9 mouse cellular contexts compared by ENCODE assay signal in genomic region chr8:12396501-12397345, GRCm38 (mm10). TPM values are rescaled to one million over a fixed set of nuclear protein-coding genes. Genes with fewer than 3 reads are reported as not detected.
DNase-seq lines count a peak whose midpoint lies in the region; ATAC-seq and TF ChIP-seq lines count a peak whose summit lies in the region.
"Had no signal": no experiment of that assay in that cellular context is flagged by ENCODE, and none has a peak within 500 bp of the region (broad histone marks: within the 10 kb centered on the region; RNA-seq: fewer than 3 reads in every experiment).

No protein-coding gene starts in this region.

- peaks cover 5% of the 10 kb centered on the region for H3K4me1 ChIP-seq in heart, embryonic 16.5 days (ENCODE audit: control insufficient read depth, insufficient read depth, low read length)
- H3K4me1 ChIP-seq in brown adipose tissue, adult 24 weeks (ENCODE audit: control insufficient read depth, insufficient read depth, insufficient read length, low read length) = no peaks in the 10 kb centered on the region
- H3K4me1 ChIP-seq in hindbrain, embryonic 12.5 days = peaks cover 49% of the 10 kb centered on the region
- H3K4me1 ChIP-seq in midbrain, embryonic 14.5 days (ENCODE audit: control insufficient read depth, insufficient read depth, low read length) = peaks cover 21% of the 10 kb centered on the region; the same call in 1 of the 2 replicates
- no peaks in the 10 kb centered on the region for H3K4me1 ChIP-seq in cerebellum, adult 2 months (ENCODE audit: control insufficient read depth, insufficient read depth, low read length)
- H3K4me1 ChIP-seq: liver, embryonic 15.5 days had no signal

- H3K9ac ChIP-seq in heart, embryonic 16.5 days (ENCODE audit: low read length) = no peak overlapping the region
- H3K9ac ChIP-seq in hindbrain, embryonic 12.5 days = peak overlapping the region; percentile 82
- H3K9ac ChIP-seq in midbrain, embryonic 14.5 days (replicated peaks; ENCODE audit: low read length) = peak overlapping the region; percentile 72
- H3K9ac ChIP-seq: liver, embryonic 15.5 days had no signal

- peak overlapping the region; percentile 27 for H3K4me3 ChIP-seq in heart, embryonic 16.5 days (ENCODE audit: low read length)
- 0 out of 2 replicates have a peak overlapping the region, but pooled peaks have one; percentile 3 for H3K4me3 ChIP-seq in brown adipose tissue, adult 24 weeks (ENCODE audit: insufficient read depth, low read depth, low read length)
- peak overlapping the region; percentile 61 for H3K4me3 ChIP-seq in hindbrain, embryonic 12.5 days
- peak overlapping the region; percentile 55 for H3K4me3 ChIP-seq in midbrain, embryonic 14.5 days (replicated peaks; ENCODE audit: low read depth, low read length)
- no peak overlapping the region for H3K4me3 ChIP-seq in cerebellum, adult 2 months (replicated peaks; ENCODE audit: insufficient read depth, low read depth, low read length)
- H3K4me3 ChIP-seq: liver, embryonic 15.5 days had no signal

- H3K27ac ChIP-seq in heart, embryonic 16.5 days (ENCODE audit: low read length) = no peak overlapping the region
- no peak overlapping the region for H3K27ac ChIP-seq in brown adipose tissue, adult 24 weeks (replicated peaks; ENCODE audit: low read depth, low read length)
- H3K27ac ChIP-seq in hindbrain, embryonic 12.5 days = peak overlapping the region; percentile 91
- peak overlapping the region; percentile 86 for H3K27ac ChIP-seq in midbrain, embryonic 14.5 days (replicated peaks; ENCODE audit: low read depth, low read length)
- no peak overlapping the region for H3K27ac ChIP-seq in cerebellum, adult 2 months (ENCODE audit: insufficient read depth, low read length)
- H3K27ac ChIP-seq: liver, embryonic 15.5 days had no signal

- no peaks in the 10 kb centered on the region for H3K36me3 ChIP-seq in heart, embryonic 16.5 days (ENCODE audit: control insufficient read depth, insufficient read depth)
- H3K36me3 ChIP-seq in hindbrain, embryonic 12.5 days = no peaks in the 10 kb centered on the region
- no peaks in the 10 kb centered on the region for H3K36me3 ChIP-seq in midbrain, embryonic 14.5 days (ENCODE audit: control insufficient read depth, insufficient read depth, low read length)
- H3K36me3 ChIP-seq: liver, embryonic 15.5 days had no signal

- no peak for TF ChIP-seq CTCF in cerebellum, adult 2 months (IDR thresholded peaks at IDR 0.05; ENCODE audit: borderline replicate concordance, insufficient read depth, low read depth, low read length)

- no peak for DNase-seq in heart, adult 8-10 months (ENCODE audit: low spot score)
- DNase-seq in midbrain, embryonic 14.5 days = peak; percentile 74
- no peak for DNase-seq in cerebellum, adult 2 months
- no peak for DNase-seq in right cerebral cortex, postnatal 14 days

- no peak for TF ChIP-seq POLR2A in cerebellum, adult 2 months (IDR thresholded peaks at IDR 0.05; ENCODE audit: borderline replicate concordance, insufficient read depth, low read length)

- H3K4me2 ChIP-seq in heart, embryonic 16.5 days (ENCODE audit: low read depth, low read length) = peak overlapping the region; percentile 43
- H3K4me2 ChIP-seq in hindbrain, embryonic 12.5 days (replicated peaks) = peak overlapping the region; percentile 58
- peak overlapping the region; percentile 64 for H3K4me2 ChIP-seq in midbrain, embryonic 14.5 days (ENCODE audit: low read length)
- H3K4me2 ChIP-seq: liver, embryonic 15.5 days had no signal

- ATAC-seq in heart, embryonic 16.5 days (replicated peaks; ENCODE audit: extremely low read depth, insufficient read depth, low FRiP score) = no peak
- ATAC-seq in hindbrain, embryonic 12.5 days (ENCODE audit: low FRiP score) = no peak
- no peak for ATAC-seq in midbrain, embryonic 14.5 days (ENCODE audit: low FRiP score, low TSS enrichment)
- ATAC-seq in inflammation-experienced regulatory T-cells, adult 6 months = no peak

- peaks cover 94% of the 10 kb centered on the region for H3K27me3 ChIP-seq in heart, embryonic 16.5 days (ENCODE audit: control insufficient read depth, insufficient read depth, low read length)
- H3K27me3 ChIP-seq in hindbrain, embryonic 12.5 days = peaks cover 68% of the 10 kb centered on the region
- H3K27me3 ChIP-seq in midbrain, embryonic 14.5 days (ENCODE audit: control insufficient read depth, insufficient read depth, low read length) = peaks cover 34% of the 10 kb centered on the region
- peaks cover 5% of the 10 kb centered on the region; the same call in 1 of the 2 replicates for H3K27me3 ChIP-seq in cerebellum, adult 2 months (ENCODE audit: control insufficient read depth, insufficient read depth, low read length)

- H3K9me3 ChIP-seq in heart, embryonic 16.5 days (replicated peaks; ENCODE audit: control insufficient read depth, low read length) = no peaks in the 10 kb centered on the region
- no peaks in the 10 kb centered on the region for H3K9me3 ChIP-seq in hindbrain, embryonic 12.5 days (replicated peaks)
- no peaks in the 10 kb centered on the region for H3K9me3 ChIP-seq in midbrain, embryonic 14.5 days (ENCODE audit: control insufficient read depth, low read length)
- H3K9me3 ChIP-seq: liver, embryonic 15.5 days had no signal

- WGBS in heart, embryonic 16.5 days = under 1% methylated on average over 99 of the region's 118 CpGs
- under 1% methylated on average over 83 of the region's 118 CpGs for WGBS in hindbrain, embryonic 12.5 days
- WGBS in midbrain, embryonic 14.5 days = 1% methylated on average over 102 of the region's 118 CpGs
- under 1% methylated on average over 113 of the region's 118 CpGs for WGBS in cerebellum, adult 2 months

RNA-seq across cellular contexts. Expression of gene Sox1, which starts 1.6 kb away (rescaled TPM):
- not detected in 2 replicates for polyA plus RNA-seq in heart, embryonic 16.5 days (2015; fragmentation: Nextera tagmentation; extraction: Ambion mirVana)
- total RNA-seq in heart, adult 8-10 months (2022) = not detected
- 0.25 TPM in 1 of 2 replicates, not detected in the other for polyA plus RNA-seq in brown adipose tissue, adult 24 weeks (2012; ENCODE audit: insufficient read depth, insufficient read length, missing spikeins)
- 2.9 and 3.5 TPM in 2 replicates for polyA plus RNA-seq in hindbrain, embryonic 12.5 days (2016; fragmentation: Nextera tagmentation; extraction: Ambion mirVana)
- 3.4 and 3.8 TPM in 2 replicates for polyA plus RNA-seq in midbrain, embryonic 14.5 days (2014; fragmentation: Nextera tagmentation; extraction: Ambion mirVana)
- not detected for polyA plus RNA-seq in inflammation-experienced regulatory T-cells, adult 6 months (2017; shearing (Covaris generic))
- polyA plus RNA-seq in cerebellum, adult 2 months (2012; rRNA removed) = 8.2 and 8.7 TPM in 2 replicates
- polyA plus RNA-seq: liver, embryonic 15.5 days had no signal

Comparison
In these comparisons a context has a peak if more than half of its experiments do, and no peak if none do; other contexts are left out.
1. H3K27ac ChIP-seq: peak in hindbrain, embryonic 12.5 days (single experiment) and midbrain, embryonic 14.5 days (single experiment); none in heart, embryonic 16.5 days (single experiment), brown adipose tissue, adult 24 weeks (single experiment) and cerebellum, adult 2 months (single experiment).
2. Peak in every context shown above with its lines, with median percentiles within 50 percentile points of each other: H3K4me2 ChIP-seq.